9 mouse cellular contexts compared by ENCODE assay signal in the genomic region with DNA sequence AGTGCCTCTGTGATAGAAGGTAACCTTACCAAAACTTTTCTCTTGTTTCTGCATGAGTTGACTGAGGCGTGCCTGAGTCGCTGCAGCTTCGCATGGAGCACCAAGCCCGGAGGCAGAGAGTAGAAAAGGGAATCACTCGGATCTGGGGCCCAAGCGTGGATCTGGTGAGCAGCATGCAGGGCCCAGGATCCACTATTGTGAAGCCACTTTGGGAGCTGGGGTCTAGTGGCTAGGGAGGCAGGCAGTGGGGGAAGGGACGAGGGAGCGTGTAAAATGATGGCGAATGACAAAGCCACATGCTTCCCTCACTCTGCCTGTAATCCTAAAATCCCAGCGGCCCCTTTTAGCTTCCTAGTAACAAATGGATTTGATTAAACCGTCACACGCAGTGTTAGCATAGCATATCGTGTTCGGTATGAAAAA.
DNase-seq lines count a peak whose midpoint lies in the region; ATAC-seq lines count a peak whose summit lies in the region.
"Had no signal": no experiment of that assay in that cellular context is flagged by ENCODE, and none has a peak within 500 bp of the region (broad histone marks: within the 10 kb centered on the region; RNA-seq: fewer than 3 reads in every experiment).

No protein-coding gene starts in this region.

- peaks cover 17% of the 10 kb centered on the region; the same call in 1 of the 2 replicates for H3K4me1 ChIP-seq in embryonic facial prominence, embryonic 14.5 days (ENCODE audit: control insufficient read depth, insufficient read depth, low read length)
- H3K4me1 ChIP-seq in intestine, embryonic 15.5 days (replicated peaks): 0 out of 2 replicates have a peak, but pooled peaks cover 3% of the 10 kb centered on the region
- peaks cover 70% of the 10 kb centered on the region for H3K4me1 ChIP-seq in neural tube, embryonic 13.5 days (replicated peaks)

- peak; percentile 51 for ATAC-seq in embryonic facial prominence, embryonic 14.5 days (ENCODE audit: low read depth)
- peak; percentile 29; the same call in 1 of the 2 replicates for ATAC-seq in intestine, embryonic 15.5 days
- ATAC-seq in neural tube, embryonic 13.5 days (ENCODE audit: low read depth): peak; percentile 51
- no peak for ATAC-seq in monocyte, adult 5-6 weeks (replicated peaks; ENCODE audit: insufficient number of reproducible peaks, low FRiP score, low TSS enrichment, poor library complexity, severe bottlenecking)

- peak overlapping the region; percentile 53 for H3K9ac ChIP-seq in embryonic facial prominence, embryonic 14.5 days (ENCODE audit: low read depth, low read length)
- H3K9ac ChIP-seq in intestine, embryonic 15.5 days: peak overlapping the region; percentile 20; the same call in 1 of the 2 replicates
- peak overlapping the region; percentile 70 for H3K9ac ChIP-seq in neural tube, embryonic 13.5 days

- 2% methylated on average over 14 of the region's 14 CpGs for WGBS in embryonic facial prominence, embryonic 14.5 days
- WGBS in intestine, embryonic 15.5 days: 4% methylated on average over 14 of the region's 14 CpGs
- 1% methylated on average over 14 of the region's 14 CpGs for WGBS in neural tube, embryonic 13.5 days

- peak overlapping the region; percentile 44 for H3K4me3 ChIP-seq in embryonic facial prominence, embryonic 14.5 days (ENCODE audit: low read depth, low read length)
- peak overlapping the region; percentile 35 for H3K4me3 ChIP-seq in intestine, embryonic 15.5 days (replicated peaks)
- peak overlapping the region; percentile 46 for H3K4me3 ChIP-seq in neural tube, embryonic 13.5 days
- H3K4me3 ChIP-seq: myocyte had no signal

- peak; percentile 13 to 18 for DNase-seq in kidney, postnatal 4 days
- no peak for DNase-seq in kidney, postnatal 36 days
- peak; percentile 82 for DNase-seq in embryonic facial prominence, embryonic 14.5 days (ENCODE audit: low spot score)
- DNase-seq in B cell, adult 2 months: no peak
- no peak for DNase-seq in T-cell, adult 2 months (ENCODE audit: low spot score)

- H3K4me2 ChIP-seq in embryonic facial prominence, embryonic 14.5 days (ENCODE audit: low read depth, low read length): peak overlapping the region; percentile 77
- H3K4me2 ChIP-seq in intestine, embryonic 15.5 days (replicated peaks): peak overlapping the region; percentile 77
- H3K4me2 ChIP-seq in neural tube, embryonic 13.5 days: peak overlapping the region; percentile 69

- H3K27ac ChIP-seq in embryonic facial prominence, embryonic 14.5 days (replicated peaks; ENCODE audit: low read depth, low read length): peak overlapping the region; percentile 40; the same call in 1 of the 2 replicates
- H3K27ac ChIP-seq in intestine, embryonic 15.5 days: no peak overlapping the region
- peak overlapping the region; percentile 87 for H3K27ac ChIP-seq in neural tube, embryonic 13.5 days (replicated peaks)

- H3K9me3 ChIP-seq in embryonic facial prominence, embryonic 14.5 days (ENCODE audit: control insufficient read depth, low read length): no peaks in the 10 kb centered on the region
- no peaks in the 10 kb centered on the region for H3K9me3 ChIP-seq in intestine, embryonic 15.5 days
- no peaks in the 10 kb centered on the region for H3K9me3 ChIP-seq in neural tube, embryonic 13.5 days

- H3K27me3 ChIP-seq in embryonic facial prominence, embryonic 14.5 days (replicated peaks; ENCODE audit: control insufficient read depth, insufficient read depth, low read length): peaks cover 21% of the 10 kb centered on the region
- H3K27me3 ChIP-seq in intestine, embryonic 15.5 days (replicated peaks): peaks cover 7% of the 10 kb centered on the region; the same call in 1 of the 2 replicates
- peaks cover 9% of the 10 kb centered on the region; the same call in 1 of the 2 replicates for H3K27me3 ChIP-seq in neural tube, embryonic 13.5 days

- no peaks in the 10 kb centered on the region for H3K36me3 ChIP-seq in embryonic facial prominence, embryonic 14.5 days (ENCODE audit: control insufficient read depth, insufficient read depth, low read length)
- no peaks in the 10 kb centered on the region for H3K36me3 ChIP-seq in intestine, embryonic 15.5 days
- H3K36me3 ChIP-seq in neural tube, embryonic 13.5 days: no peaks in the 10 kb centered on the region

Comparison
In these comparisons a context has a peak if more than half of its experiments do, and no peak if none do; other contexts are left out.
1. DNase-seq: peak in kidney, postnatal 4 days (2 of 2) and embryonic facial prominence, embryonic 14.5 days (single experiment); none in kidney, postnatal 36 days (0 of 2), B cell, adult 2 months (0 of 2) and T-cell, adult 2 months (single experiment).
2. H3K9ac ChIP-seq: peak in every context shown above with its lines; median percentile 70 in neural tube, embryonic 13.5 days; 53 in embryonic facial prominence, embryonic 14.5 days; 20 in intestine, embryonic 15.5 days.
3. Peak in every context shown above with its lines, with median percentiles within 50 percentile points of each other: H3K4me2 ChIP-seq and H3K4me3 ChIP-seq.